Comparison of ENCODE assay signal across 21 mouse cellular contexts in the genomic region with DNA sequence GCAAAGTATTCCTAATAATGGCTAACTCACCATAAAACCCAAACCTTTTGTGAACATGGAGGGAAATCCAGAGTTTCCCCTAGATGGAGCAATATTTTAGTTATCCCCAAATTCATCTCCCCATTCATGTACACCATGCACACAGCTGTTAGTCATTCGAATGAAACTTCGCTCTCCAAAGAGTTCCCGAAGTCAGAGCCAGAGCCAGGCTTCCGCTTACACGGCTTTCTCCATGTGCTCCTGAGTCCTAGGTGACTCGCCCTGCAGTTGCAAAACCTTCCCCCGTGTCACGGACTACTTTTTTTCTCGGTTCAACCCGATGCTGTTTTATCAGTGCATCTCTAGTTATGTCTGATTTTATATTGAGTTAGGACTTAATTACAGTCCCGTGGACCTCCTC. TPM values are rescaled to one million over a fixed set of nuclear protein-coding genes. Genes with fewer than 3 reads are reported as not detected.
"Had no signal": no experiment of that assay in that cellular context is flagged by ENCODE, and none has a peak within 500 bp of the region (broad histone marks: within the 10 kb centered on the region; RNA-seq: fewer than 3 reads in every experiment).

No protein-coding gene starts in this region.

- H3K27ac ChIP-seq: kidney, postnatal 0 days; layer of hippocampus, adult 2 months; liver, embryonic 12.5 days; liver, embryonic 15.5 days; macrophage; midbrain, embryonic 12.5 days; midbrain, embryonic 15.5 days; neural tube, embryonic 12.5 days; neural tube, embryonic 15.5 days; stomach, embryonic 15.5 days had no signal

- H3K4me3 ChIP-seq: layer of hippocampus, adult 2 months; liver, embryonic 12.5 days; liver, embryonic 15.5 days; midbrain, embryonic 12.5 days; midbrain, embryonic 15.5 days; neural tube, embryonic 12.5 days; neural tube, embryonic 15.5 days; stomach, embryonic 15.5 days had no signal

- H3K4me2 ChIP-seq: liver, embryonic 12.5 days; liver, embryonic 15.5 days; lung, embryonic 14.5 days; midbrain, embryonic 12.5 days; midbrain, embryonic 15.5 days; neural tube, embryonic 12.5 days; neural tube, embryonic 15.5 days; stomach, embryonic 15.5 days had no signal

- H3K27me3 ChIP-seq: liver, embryonic 12.5 days; liver, embryonic 15.5 days; midbrain, embryonic 12.5 days; midbrain, embryonic 15.5 days; neural tube, embryonic 12.5 days; neural tube, embryonic 15.5 days; stomach, embryonic 15.5 days had no signal

- H3K9ac ChIP-seq: liver, embryonic 12.5 days; liver, embryonic 15.5 days; lung, embryonic 14.5 days; midbrain, embryonic 12.5 days; midbrain, embryonic 15.5 days; neural tube, embryonic 12.5 days; neural tube, embryonic 15.5 days; stomach, embryonic 15.5 days had no signal

- DNase-seq: kidney, adult 2 months; kidney, postnatal 25 days; layer of hippocampus, adult 9-11 months; liver; lung, embryonic 14.5 days; right cerebral cortex, adult 18-20 months; right cerebral cortex, postnatal 25 days; spleen, adult 18-20 months; thymus, postnatal 36 days had no signal

- H3K9me3 ChIP-seq: liver, embryonic 12.5 days; liver, embryonic 15.5 days; midbrain, embryonic 12.5 days; midbrain, embryonic 15.5 days; neural tube, embryonic 12.5 days; neural tube, embryonic 15.5 days; stomach, embryonic 15.5 days had no signal

- H3K36me3 ChIP-seq: liver, embryonic 12.5 days; liver, embryonic 15.5 days; stomach, embryonic 15.5 days had no signal

- ATAC-seq: liver, embryonic 12.5 days; lung, postnatal 0 days; midbrain, embryonic 15.5 days had no signal

- H3K4me1 ChIP-seq: liver, embryonic 12.5 days; liver, embryonic 15.5 days; midbrain, embryonic 12.5 days; midbrain, embryonic 15.5 days; neural tube, embryonic 12.5 days; neural tube, embryonic 15.5 days; stomach, embryonic 15.5 days had no signal

RNA-seq across cellular contexts. Expression of a gene that starts 50.8 kb away (rescaled TPM):
- polyA plus RNA-seq: large intestine, adult 2 months; liver, embryonic 12.5 days; liver, embryonic 15.5 days had no signal
